Mouse (Mus musculus) frontal cortex, postnatal 25 days (tissue): Measurements from ENCODE around the gene Ppp1cc.
"Not testable (repeated sequence)": the region's sequence is repeated elsewhere in the genome, so short reads cannot be mapped to it uniquely, and the experiment has no call there.

Experiments used
- DNase-seq, 2 experiments: peaks; one replicate each; pipeline ENCODE4 v3.0.0; 2022; ENCODE audit warnings: low spot score in 2 of 2

Gene Ppp1cc

DNA sequence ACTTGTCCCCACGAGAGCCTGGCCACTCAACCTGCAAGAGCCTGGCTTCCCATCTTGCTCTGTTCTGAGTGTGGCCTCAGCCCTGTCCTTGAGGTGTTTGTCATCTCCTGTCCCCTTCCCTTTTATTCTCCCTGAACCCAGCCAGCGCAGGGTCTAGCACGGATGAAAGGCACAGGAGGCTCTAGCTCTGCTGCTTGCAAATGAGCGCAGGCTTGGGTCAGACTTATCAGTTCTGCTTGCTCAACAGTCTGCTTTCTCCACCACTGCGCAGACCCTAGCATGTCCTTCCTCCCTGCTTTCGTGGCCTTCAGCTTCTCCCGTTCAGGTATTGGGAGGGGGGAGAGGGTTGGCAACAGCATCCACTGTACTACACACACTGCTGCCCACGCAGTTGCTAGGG lies 54.0 kb downstream of the Ppp1cc start:
- no peak for DNase-seq

DNA sequence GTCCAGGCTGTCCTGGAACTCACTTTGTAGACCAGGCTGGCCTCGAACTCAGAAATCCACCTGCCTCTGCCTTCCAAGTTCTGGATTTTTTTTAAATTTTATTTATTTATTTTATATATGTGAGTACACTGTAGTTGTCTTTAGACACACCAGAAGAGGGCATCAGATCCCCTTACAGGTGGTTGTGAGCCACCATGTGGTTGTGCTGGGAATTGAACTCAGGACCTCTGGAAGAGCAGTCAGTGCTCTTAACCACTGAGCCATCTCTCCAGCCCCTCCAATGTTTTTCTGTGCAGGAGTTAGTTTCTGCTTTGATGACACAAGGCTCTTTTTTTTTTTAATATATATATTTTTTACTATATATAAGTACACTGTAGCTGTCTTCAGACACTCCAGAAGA lies 54.7 kb downstream of the Ppp1cc start:
- not testable (repeated sequence) for DNase-seq

DNA sequence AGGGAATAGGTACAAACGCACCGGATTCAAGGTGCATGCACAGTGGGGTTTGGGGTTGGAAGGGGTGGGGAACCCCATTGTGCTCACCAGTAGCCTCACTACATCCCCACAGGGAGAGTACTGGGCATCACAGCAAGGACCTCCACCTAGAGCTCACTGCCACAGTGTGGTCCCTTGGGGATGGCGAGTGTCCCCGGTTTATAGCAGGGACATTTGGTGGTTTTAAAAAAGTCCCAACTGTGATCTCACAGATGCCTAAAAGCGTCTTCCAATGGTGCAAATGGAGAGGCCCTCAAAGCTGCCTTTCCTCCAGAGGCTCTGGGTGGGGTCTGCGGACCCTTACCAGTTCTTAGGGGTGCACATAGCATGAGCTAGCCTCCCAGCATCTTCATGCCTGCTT lies 55.8 kb downstream of the Ppp1cc start:
- DNase-seq = no peak

- DNase-seq = no peak
Measured at GRCm38 (mm10) chr5:122217636-122218035, 59.6 kb downstream of the Ppp1cc start.

- DNase-seq = no peak
Measured at GRCm38 (mm10) chr5:122218109-122218905, 60.2 kb downstream of the Ppp1cc start.

GRCm38 (mm10) chr5:122218928-122219327 lies 60.9 kb downstream of the Ppp1cc start:
- no peak for DNase-seq

- DNase-seq = no peak
Measured at GRCm38 (mm10) chr5:122219655-122220629, 61.9 kb downstream of the Ppp1cc start.

DNA sequence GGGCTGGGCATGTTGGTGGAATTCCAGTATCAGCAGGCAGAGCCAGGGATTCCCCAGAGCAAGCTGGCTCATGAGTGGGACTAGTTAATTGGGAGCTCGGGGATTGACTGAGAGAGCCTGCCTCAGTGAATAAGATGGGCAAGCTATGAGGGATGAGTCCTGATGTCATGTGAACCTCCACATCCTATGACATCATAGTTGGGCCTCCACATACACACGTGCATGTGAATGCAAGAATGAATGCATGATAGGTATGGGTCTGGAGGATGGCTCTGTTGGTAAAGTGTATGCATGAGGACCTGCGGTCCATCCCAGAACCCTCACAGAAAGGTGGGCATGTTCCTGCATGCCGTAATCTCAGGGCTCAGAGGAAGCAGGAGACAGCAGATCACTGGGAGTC lies 63.0 kb downstream of the Ppp1cc start:
- DNase-seq = no peak

DNA sequence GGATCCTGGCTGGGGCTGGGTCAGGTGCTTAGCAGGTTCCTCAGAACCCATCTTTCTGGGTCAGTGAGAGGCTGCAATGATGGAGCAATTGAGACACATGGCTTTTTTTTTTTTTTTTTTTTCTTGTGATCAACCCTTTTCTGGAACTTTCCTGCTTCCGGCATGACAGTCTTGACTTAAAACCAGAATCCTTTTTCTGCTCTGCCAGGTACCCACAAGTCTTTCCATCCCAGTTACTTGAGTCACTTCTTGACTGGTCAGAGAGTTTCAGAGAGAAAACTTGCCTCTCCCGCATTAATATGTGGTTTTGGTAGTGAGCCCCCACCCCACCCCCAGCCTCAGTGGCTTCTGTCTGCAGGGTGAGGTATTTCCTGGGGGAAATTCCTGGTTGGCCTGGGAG lies 66.2 kb downstream of the Ppp1cc start:
- no peak for DNase-seq
